Mouse (Mus musculus) megakaryocyte-erythroid progenitor cell, adult 5 weeks (primary cell): Measurements from ENCODE around the gene Rasd2. TPM values are rescaled to one million over a fixed set of nuclear protein-coding genes. Genes with fewer than 3 reads are reported as not detected.

Experiments used
- polyA plus RNA-seq: library from polyadenylated mRNA; stranded (reverse); fragments of >175 nt; gene quantifications from 2 replicates; pipeline ENCODE4 v1.2.3, GENCODE M21; 2012

The Rasd2 gene
- polyA plus RNA-seq: 0.09 and 0.24 TPM in 2 replicates

DNA sequence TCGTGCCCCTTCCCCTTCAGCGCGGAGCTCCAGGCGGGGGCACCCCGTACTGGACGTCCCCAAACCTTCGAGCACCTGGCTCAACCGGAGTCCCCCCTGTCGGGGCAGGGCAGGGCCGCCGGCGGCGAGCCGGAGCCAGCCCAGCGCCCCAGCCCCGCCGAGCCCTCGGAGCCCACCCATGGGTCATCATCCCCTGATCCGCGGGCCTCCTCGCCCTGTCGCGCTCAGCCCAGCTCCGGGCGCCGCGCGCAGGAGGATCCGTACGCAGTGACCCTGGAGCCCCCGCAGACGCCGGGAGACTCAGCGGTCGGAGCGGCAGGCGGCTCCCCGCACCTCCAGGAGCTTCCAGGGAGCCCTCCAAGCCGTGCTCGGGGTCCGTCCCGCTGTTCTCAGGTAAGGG is at the start of gene Rasd2:
Gene Rasd2, plus strand, starts transcription at position 259 of the 400 bp plus-strand sequence.

Other genes starting within 250 kb of the Rasd2 start
- 7.4 and 8.5 TPM in 2 replicates for gene Hmgxb4, start 220.6 kb upstream of the Rasd2 start, polyA plus RNA-seq
- gene Tom1, start 180.2 kb upstream of the Rasd2 start, polyA plus RNA-seq: 15.1 and 28.3 TPM in 2 replicates
- gene Hmox1, start 120.3 kb upstream of the Rasd2 start, polyA plus RNA-seq: 7.5 and 8.5 TPM in 2 replicates
- 94.9 and 105 TPM in 2 replicates for gene Mcm5, start 104.4 kb upstream of the Rasd2 start, polyA plus RNA-seq
- not detected in 2 replicates for gene Gm10358, start 192.6 kb downstream of the Rasd2 start, polyA plus RNA-seq
- gene Iqcm, start 234.8 kb downstream of the Rasd2 start, polyA plus RNA-seq: not detected in 2 replicates